Mouse (Mus musculus): ENCODE measurements around the gene Ttll7. TPM values are rescaled to one million over a fixed set of nuclear protein-coding genes. Genes with fewer than 3 reads are reported as not detected.

Ttll7 gene
- polyA plus RNA-seq, 1 experiment from 2014 or later: 8.7 TPM

DNA sequence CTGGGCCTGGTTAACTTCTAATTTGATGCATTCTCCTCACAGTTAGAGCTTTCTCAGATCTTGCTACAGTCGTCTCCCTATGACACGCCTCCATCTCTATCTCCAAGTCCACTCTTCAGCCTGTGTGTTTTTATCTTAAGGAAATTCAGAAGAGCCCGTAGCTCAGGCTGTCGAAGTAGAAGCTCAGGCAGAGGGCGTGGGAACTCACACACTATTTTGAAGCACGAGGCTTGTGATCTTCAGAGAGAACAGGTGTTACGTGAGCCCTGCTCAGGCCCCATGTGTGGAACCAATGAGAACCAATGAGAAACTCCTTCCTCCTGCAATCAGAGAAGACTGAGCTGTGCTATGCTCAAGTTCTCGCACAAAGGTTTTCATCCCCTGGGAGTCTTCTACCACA, 65.7 kb downstream of the Ttll7 start:
- peaks cover 5% of the 10 kb centered on the region; the same call in 1 of the 2 replicates for H3K4me1 ChIP-seq (replicated peaks)
- H3K27me3 ChIP-seq: no peaks in the 10 kb centered on the region
- ATAC-seq (ENCODE audit: low FRiP score, low read depth): no peak
- H3K9ac ChIP-seq: no peak overlapping the region
- no peak overlapping the region for H3K4me2 ChIP-seq
- peaks cover 11% of the 10 kb centered on the region; the same call in 1 of the 2 replicates for H3K36me3 ChIP-seq
- H3K4me3 ChIP-seq: no peak overlapping the region
- 76% methylated on average over 8 of the region's 8 CpGs for WGBS
- H3K27ac ChIP-seq (replicated peaks): no peak overlapping the region
- no peaks in the 10 kb centered on the region for H3K9me3 ChIP-seq

DNA sequence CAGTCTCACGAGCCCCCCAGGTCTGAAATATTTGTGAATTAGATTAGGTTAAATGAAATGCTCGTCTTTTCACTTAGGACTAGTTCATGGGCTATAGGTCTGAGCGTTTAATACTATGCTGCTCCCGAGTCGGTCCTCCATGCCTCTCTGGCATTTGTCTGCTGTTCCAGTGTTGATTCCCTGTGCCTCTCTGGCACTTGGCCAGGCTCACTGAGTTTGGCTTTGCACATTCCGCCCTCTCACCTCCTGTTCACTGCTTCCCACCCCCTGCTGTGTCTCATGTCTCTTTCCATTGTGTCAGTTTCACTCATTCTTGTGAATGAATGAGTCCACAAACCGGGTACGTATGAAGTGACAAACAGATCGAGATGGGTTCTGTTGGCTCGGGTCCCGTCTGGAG, 66.2 kb downstream of the Ttll7 start:
- ATAC-seq (ENCODE audit: low FRiP score, low read depth): no peak
- Histone ChIP-seq H3K36me3 (peaks cover 11% of the 10 kb centered on the region; the same call in 1 of the 2 replicates), H3K9me3 (no peaks in the 10 kb centered on the region), H3K27me3 (no peaks in the 10 kb centered on the region), H3K9ac (no peak overlapping the region), H3K4me3 (no peak overlapping the region), H3K27ac (replicated peaks) (no peak overlapping the region), H3K4me1 (replicated peaks) (peaks cover 5% of the 10 kb centered on the region; the same call in 1 of the 2 replicates), H3K4me2 (no peak overlapping the region)
- 56% methylated on average over 11 of the region's 11 CpGs for WGBS

GRCm38 (mm10) chr3:146927311-146928015, 75.3 kb downstream of the Ttll7 start:
- Histone ChIP-seq H3K27me3 (no peaks in the 10 kb centered on the region), H3K4me3 (no peak overlapping the region), H3K36me3 (peaks cover 12% of the 10 kb centered on the region; the same call in 1 of the 2 replicates), H3K27ac (replicated peaks) (no peak overlapping the region), H3K9ac (no peak overlapping the region), H3K4me2 (no peak overlapping the region), H3K9me3 (no peaks in the 10 kb centered on the region), H3K4me1 (replicated peaks) (no peaks in the 10 kb centered on the region)
- 84% methylated on average over 6 of the region's 6 CpGs for WGBS
- no peak for ATAC-seq (ENCODE audit: low FRiP score, low read depth)

- WGBS: 89% methylated on average over 7 of the region's 7 CpGs
These were observed 76.0 kb downstream of the Ttll7 start for GRCm38 (mm10) chr3:146928141-146928540.

GRCm38 (mm10) chr3:146929011-146929410, 76.8 kb downstream of the Ttll7 start:
- H3K9me3 ChIP-seq: no peaks in the 10 kb centered on the region
- WGBS: 80% methylated on average over 5 of the region's 5 CpGs
- ATAC-seq (ENCODE audit: low FRiP score, low read depth): no peak
- H3K36me3 ChIP-seq: peaks cover 14% of the 10 kb centered on the region; the same call in 1 of the 2 replicates
- H3K4me3 ChIP-seq: no peak overlapping the region
- H3K4me1 ChIP-seq (replicated peaks): no peaks in the 10 kb centered on the region
- no peak overlapping the region for H3K4me2 ChIP-seq
- H3K9ac ChIP-seq: no peak overlapping the region
- H3K27me3 ChIP-seq: no peaks in the 10 kb centered on the region
- no peak overlapping the region for H3K27ac ChIP-seq (replicated peaks)

More at GRCm38 (mm10) chr3:146928141-146928540, 76.0 kb downstream of the Ttll7 start:
- no peak for ATAC-seq (ENCODE audit: low FRiP score, low read depth)
- no peaks in the 10 kb centered on the region for H3K9me3 ChIP-seq
- no peaks in the 10 kb centered on the region for H3K27me3 ChIP-seq
- no peak overlapping the region for H3K27ac ChIP-seq (replicated peaks)
- no peak overlapping the region for H3K4me3 ChIP-seq
- peaks cover 14% of the 10 kb centered on the region; the same call in 1 of the 2 replicates for H3K36me3 ChIP-seq
- no peak overlapping the region for H3K4me2 ChIP-seq
- no peaks in the 10 kb centered on the region for H3K4me1 ChIP-seq (replicated peaks)
- H3K9ac ChIP-seq: no peak overlapping the region

- Histone ChIP-seq H3K36me3 (peaks cover 36% of the 10 kb centered on the region), H3K4me2 (no peak overlapping the region), H3K27ac (replicated peaks) (no peak overlapping the region), H3K4me1 (replicated peaks) (no peaks in the 10 kb centered on the region), H3K9ac (no peak overlapping the region), H3K27me3 (no peaks in the 10 kb centered on the region), H3K9me3 (no peaks in the 10 kb centered on the region), H3K4me3 (no peak overlapping the region)
- 91% methylated on average over 9 of the region's 9 CpGs for WGBS
- ATAC-seq (ENCODE audit: low FRiP score, low read depth): no peak
These were observed 79.0 kb downstream of the Ttll7 start for GRCm38 (mm10) chr3:146931190-146931589.

DNA sequence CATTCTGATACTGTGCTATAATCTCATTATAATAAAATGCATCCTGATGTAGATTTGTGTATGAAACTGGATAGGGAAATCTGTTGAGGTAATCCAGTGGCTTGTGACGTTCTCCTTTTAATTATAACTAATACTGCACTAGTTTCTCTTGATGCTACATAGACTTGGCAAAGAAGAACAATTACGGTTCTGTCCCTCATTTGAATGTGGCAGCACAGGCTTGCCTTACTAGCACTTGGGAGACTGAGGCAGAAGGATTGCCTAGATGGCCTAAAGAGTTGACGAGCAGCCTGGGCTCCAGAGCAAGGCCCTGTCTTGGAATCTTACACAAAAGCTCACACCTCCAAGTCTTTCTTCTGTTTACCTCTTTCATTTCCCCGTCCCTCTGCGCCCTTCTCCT, 80.3 kb downstream of the Ttll7 start:
- Histone ChIP-seq H3K27ac (replicated peaks) (no peak overlapping the region), H3K4me1 (replicated peaks) (no peaks in the 10 kb centered on the region), H3K4me3 (no peak overlapping the region), H3K9me3 (no peaks in the 10 kb centered on the region), H3K4me2 (no peak overlapping the region), H3K9ac (no peak overlapping the region), H3K27me3 (no peaks in the 10 kb centered on the region), H3K36me3 (peaks cover 40% of the 10 kb centered on the region)
- ATAC-seq (ENCODE audit: low FRiP score, low read depth): no peak
- 88% methylated on average over 5 of the region's 5 CpGs for WGBS

GRCm38 (mm10) chr3:146936888-146937287, 84.7 kb downstream of the Ttll7 start:
- WGBS: 84% methylated on average over 4 of the region's 4 CpGs
- Histone ChIP-seq H3K4me2 (no peak overlapping the region), H3K9me3 (no peaks in the 10 kb centered on the region), H3K27ac (replicated peaks) (no peak overlapping the region), H3K27me3 (no peaks in the 10 kb centered on the region), H3K4me1 (replicated peaks) (no peaks in the 10 kb centered on the region), H3K36me3 (peaks cover 34% of the 10 kb centered on the region), H3K9ac (no peak overlapping the region), H3K4me3 (no peak overlapping the region)
- no peak for ATAC-seq (ENCODE audit: low FRiP score, low read depth)

- peak overlapping the region; percentile 16 for H3K4me2 ChIP-seq
- no peaks in the 10 kb centered on the region for H3K9me3 ChIP-seq
- no peak overlapping the region for H3K4me3 ChIP-seq
- no peaks in the 10 kb centered on the region for H3K27me3 ChIP-seq
- H3K27ac ChIP-seq (replicated peaks): no peak overlapping the region
- H3K36me3 ChIP-seq: peaks cover 27% of the 10 kb centered on the region
- peak; percentile 90 for ATAC-seq (ENCODE audit: low FRiP score, low read depth)
- WGBS: 22% methylated on average over 21 of the region's 21 CpGs
- H3K4me1 ChIP-seq (replicated peaks): no peaks in the 10 kb centered on the region
- no peak overlapping the region for H3K9ac ChIP-seq
These were observed 87.5 kb downstream of the Ttll7 start for GRCm38 (mm10) chr3:146939391-146940250.

- H3K4me1 ChIP-seq (replicated peaks): no peaks in the 10 kb centered on the region
- H3K9ac ChIP-seq: no peak overlapping the region
- H3K27ac ChIP-seq (replicated peaks): no peak overlapping the region
- H3K4me3 ChIP-seq: no peak overlapping the region
- no peaks in the 10 kb centered on the region for H3K9me3 ChIP-seq
- WGBS: 98% methylated on average over 2 of the region's 2 CpGs
- no peak overlapping the region for H3K4me2 ChIP-seq
- ATAC-seq (ENCODE audit: low FRiP score, low read depth): no peak
- H3K36me3 ChIP-seq: peaks cover 6% of the 10 kb centered on the region; the same call in 1 of the 2 replicates
- no peaks in the 10 kb centered on the region for H3K27me3 ChIP-seq
These were observed 90.9 kb downstream of the Ttll7 start for GRCm38 (mm10) chr3:146943101-146943500.

DNA sequence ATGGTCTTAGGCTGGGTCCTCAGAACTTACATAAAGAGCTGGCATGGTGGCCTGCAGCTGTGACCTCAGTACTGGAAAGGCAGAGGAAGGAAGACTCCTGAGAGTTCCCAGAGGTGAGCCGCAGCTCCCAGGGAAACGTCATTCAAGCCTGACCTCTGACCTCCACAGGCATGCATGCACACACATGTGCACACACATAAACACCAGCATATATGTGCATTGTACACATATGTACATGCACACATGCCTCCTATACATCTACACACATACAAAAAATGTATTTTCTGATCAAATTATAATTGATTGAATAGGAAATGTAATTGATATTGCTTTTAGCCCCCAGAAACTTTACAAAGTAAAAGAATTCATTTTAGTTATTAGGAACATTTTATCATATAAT, 93.2 kb downstream of the Ttll7 start:
- Histone ChIP-seq H3K9me3 (no peaks in the 10 kb centered on the region), H3K4me1 (replicated peaks) (no peaks in the 10 kb centered on the region), H3K27ac (replicated peaks) (no peak overlapping the region), H3K36me3 (peaks cover 6% of the 10 kb centered on the region; the same call in 1 of the 2 replicates), H3K9ac (no peak overlapping the region), H3K4me2 (no peak overlapping the region), H3K27me3 (no peaks in the 10 kb centered on the region), H3K4me3 (no peak overlapping the region)
- WGBS: 41% methylated on average over 2 of the region's 2 CpGs
- peak; percentile 51; the same call in 1 of the 2 replicates for ATAC-seq (ENCODE audit: low FRiP score, low read depth)

GRCm38 (mm10) chr3:146945887-146946286, 93.7 kb downstream of the Ttll7 start:
- Histone ChIP-seq H3K9ac (peak overlapping the region; percentile 53), H3K36me3 (peaks cover 6% of the 10 kb centered on the region; the same call in 1 of the 2 replicates), H3K9me3 (no peaks in the 10 kb centered on the region), H3K4me2 (peak overlapping the region; percentile 59), H3K4me3 (peak overlapping the region; percentile 41), H3K27me3 (no peaks in the 10 kb centered on the region), H3K27ac (replicated peaks) (no peak overlapping the region), H3K4me1 (replicated peaks) (no peaks in the 10 kb centered on the region)
- peak; percentile 87 for ATAC-seq (ENCODE audit: low FRiP score, low read depth)
- 1% methylated on average over 13 of the region's 13 CpGs for WGBS
